Mouse (Mus musculus) midbrain, embryonic 14.5 days (tissue): ENCODE measurements around the gene Ifna11. TPM values are rescaled to one million over a fixed set of nuclear protein-coding genes. Genes with fewer than 3 reads are reported as not detected.

Experiments
- polyA plus RNA-seq: library from polyadenylated mRNA; unstranded; fragments of >200 nt; fragmentation: Nextera tagmentation; extraction: Ambion mirVana; gene quantifications from 2 replicates; pipeline ENCODE4 v1.2.1, GENCODE M21; 2014

Gene Ifna11
- polyA plus RNA-seq, 1 experiment from 2014 or later = not detected

Other genes with a start within 250 kb of the Ifna11 start
- gene Ifna14, start 248.2 kb upstream of the Ifna11 start, polyA plus RNA-seq = not detected in 2 replicates
- not detected in 2 replicates for gene Ifna9, start 227.6 kb upstream of the Ifna11 start, polyA plus RNA-seq
- gene Ifna12, start 216.6 kb upstream of the Ifna11 start, polyA plus RNA-seq = not detected in 2 replicates
- gene C87499, start 185.5 kb upstream of the Ifna11 start, polyA plus RNA-seq = not detected in 2 replicates
- not detected in 2 replicates for gene Ifna13, start 175.5 kb upstream of the Ifna11 start, polyA plus RNA-seq
- not detected in 2 replicates for gene Ifna16, start 143.0 kb upstream of the Ifna11 start, polyA plus RNA-seq
- gene Ifna2, start 136.0 kb upstream of the Ifna11 start, polyA plus RNA-seq = not detected in 2 replicates
- gene Ifnab, start 128.6 kb upstream of the Ifna11 start, polyA plus RNA-seq = not detected in 2 replicates
- gene Gm26566, start 98.2 kb upstream of the Ifna11 start, polyA plus RNA-seq = 1.8 and 2.2 TPM in 2 replicates
- gene Klhl9, start 97.5 kb upstream of the Ifna11 start, polyA plus RNA-seq = 137 and 177 TPM in 2 replicates
- not detected in 2 replicates for gene Gm13271, start 65.1 kb upstream of the Ifna11 start, polyA plus RNA-seq
- not detected in 2 replicates for gene Gm13283, start 59.8 kb upstream of the Ifna11 start, polyA plus RNA-seq
- not detected in 2 replicates for gene Gm13290, start 46.1 kb upstream of the Ifna11 start, polyA plus RNA-seq
- not detected in 2 replicates for gene Gm13289, start 43.0 kb upstream of the Ifna11 start, polyA plus RNA-seq
- not detected in 2 replicates for gene Gm13272, start 40.1 kb upstream of the Ifna11 start, polyA plus RNA-seq
- gene Ifnz, start 37.8 kb upstream of the Ifna11 start, polyA plus RNA-seq = not detected in 2 replicates
- not detected in 2 replicates for gene Gm13276, start 34.2 kb upstream of the Ifna11 start, polyA plus RNA-seq
- gene Gm13277, start 31.3 kb upstream of the Ifna11 start, polyA plus RNA-seq = not detected in 2 replicates
- gene Gm13278, start 28.4 kb upstream of the Ifna11 start, polyA plus RNA-seq = not detected in 2 replicates
- gene Gm13275, start 25.5 kb upstream of the Ifna11 start, polyA plus RNA-seq = not detected in 2 replicates
- not detected in 2 replicates for gene Gm13279, start 22.6 kb upstream of the Ifna11 start, polyA plus RNA-seq
- 0.17 TPM in 1 of 2 replicates, not detected in the other for gene Gm13285, start 20.3 kb upstream of the Ifna11 start, polyA plus RNA-seq
- not detected in 2 replicates for gene Gm13287, start 16.7 kb upstream of the Ifna11 start, polyA plus RNA-seq
- gene Gm13288, start 14.4 kb upstream of the Ifna11 start, polyA plus RNA-seq = 0.08 TPM in 1 of 2 replicates, not detected in the other
- not detected in 2 replicates for gene Ifna7, start 3.7 kb upstream of the Ifna11 start, polyA plus RNA-seq
- not detected in 2 replicates for gene Ifna6, start 7.5 kb downstream of the Ifna11 start, polyA plus RNA-seq
- not detected in 2 replicates for gene Ifna5, start 15.6 kb downstream of the Ifna11 start, polyA plus RNA-seq
- gene Ifna4, start 21.9 kb downstream of the Ifna11 start, polyA plus RNA-seq = not detected in 2 replicates
- not detected in 2 replicates for gene Ifna1, start 30.1 kb downstream of the Ifna11 start, polyA plus RNA-seq
- gene Ifne, start 60.2 kb downstream of the Ifna11 start, polyA plus RNA-seq = not detected in 2 replicates